Mouse (Mus musculus): ENCODE results near the gene Actr2. TPM values are rescaled to one million over a fixed set of nuclear protein-coding genes. Genes with fewer than 3 reads are reported as not detected.
"Not testable (repeated sequence)": the region's sequence is repeated elsewhere in the genome, so short reads cannot be mapped to it uniquely, and the experiment has no call there.

Gene Actr2
- polyA plus RNA-seq, 1 experiment from 2014 or later: 58.1 TPM

- not testable (repeated sequence) for H3K4me1 ChIP-seq (ENCODE audit: control insufficient read depth, insufficient read depth, low read length); DNase-seq (ENCODE audit: low spot score); H3K27ac ChIP-seq (replicated peaks; ENCODE audit: low read depth, low read length); ATAC-seq (ENCODE audit: insufficient number of reproducible peaks, low FRiP score, low TSS enrichment, low read depth); H3K36me3 ChIP-seq (ENCODE audit: control insufficient read depth, insufficient read depth, low read length); H3K9ac ChIP-seq (ENCODE audit: low read length); H3K4me3 ChIP-seq (ENCODE audit: low read depth, low read length); H3K27me3 ChIP-seq (ENCODE audit: control insufficient read depth, insufficient read depth, low read length); H3K9me3 ChIP-seq (ENCODE audit: control insufficient read depth, low read length); H3K4me2 ChIP-seq (ENCODE audit: low read depth, severe bottlenecking)
- 94% methylated on average over 4 of the region's 4 CpGs for WGBS
Observed at GRCm38 (mm10) chr11:20143687-20144086, 31.0 kb upstream of the Actr2 start.

- ATAC-seq (ENCODE audit: insufficient number of reproducible peaks, low FRiP score, low TSS enrichment, low read depth): no peak
Observed at GRCm38 (mm10) chr11:20142516-20142915, 29.8 kb upstream of the Actr2 start.

GRCm38 (mm10) chr11:20140286-20140685, 27.6 kb upstream of the Actr2 start:
- H3K4me3 ChIP-seq (ENCODE audit: low read depth, low read length): no peak overlapping the region
- H3K36me3 ChIP-seq (ENCODE audit: control insufficient read depth, insufficient read depth, low read length): no peaks in the 10 kb centered on the region
- no peaks in the 10 kb centered on the region for H3K4me1 ChIP-seq (ENCODE audit: control insufficient read depth, insufficient read depth, low read length)
- ATAC-seq (ENCODE audit: insufficient number of reproducible peaks, low FRiP score, low TSS enrichment, low read depth) (no peak), DNase-seq (ENCODE audit: low spot score) (no peak)
- 89% methylated on average over 5 of the region's 5 CpGs for WGBS
- no peak overlapping the region for H3K27ac ChIP-seq (replicated peaks; ENCODE audit: low read depth, low read length)
- H3K27me3 ChIP-seq (ENCODE audit: control insufficient read depth, insufficient read depth, low read length): no peaks in the 10 kb centered on the region
- H3K9me3 ChIP-seq (ENCODE audit: control insufficient read depth, low read length): no peaks in the 10 kb centered on the region
- H3K9ac ChIP-seq (ENCODE audit: low read length): no peak overlapping the region
- no peak overlapping the region for H3K4me2 ChIP-seq (ENCODE audit: low read depth, severe bottlenecking)

More at GRCm38 (mm10) chr11:20142516-20142915, 29.8 kb upstream of the Actr2 start:
- no peak overlapping the region for H3K27ac ChIP-seq (replicated peaks; ENCODE audit: low read depth, low read length)
- no peaks in the 10 kb centered on the region for H3K9me3 ChIP-seq (ENCODE audit: control insufficient read depth, low read length)
- no peaks in the 10 kb centered on the region for H3K27me3 ChIP-seq (ENCODE audit: control insufficient read depth, insufficient read depth, low read length)
- H3K4me1 ChIP-seq (ENCODE audit: control insufficient read depth, insufficient read depth, low read length): no peaks in the 10 kb centered on the region
- H3K4me3 ChIP-seq (ENCODE audit: low read depth, low read length): no peak overlapping the region
- no peak for DNase-seq (ENCODE audit: low spot score)
- H3K36me3 ChIP-seq (ENCODE audit: control insufficient read depth, insufficient read depth, low read length): no peaks in the 10 kb centered on the region
- H3K4me2 ChIP-seq (ENCODE audit: low read depth, severe bottlenecking): no peak overlapping the region
- WGBS: 90% methylated on average over 5 of the region's 5 CpGs
- H3K9ac ChIP-seq (ENCODE audit: low read length): no peak overlapping the region

GRCm38 (mm10) chr11:20139711-20140110, 27.0 kb upstream of the Actr2 start:
- WGBS: 94% methylated on average over 2 of the region's 2 CpGs
- ATAC-seq (ENCODE audit: insufficient number of reproducible peaks, low FRiP score, low TSS enrichment, low read depth): no peak

DNA sequence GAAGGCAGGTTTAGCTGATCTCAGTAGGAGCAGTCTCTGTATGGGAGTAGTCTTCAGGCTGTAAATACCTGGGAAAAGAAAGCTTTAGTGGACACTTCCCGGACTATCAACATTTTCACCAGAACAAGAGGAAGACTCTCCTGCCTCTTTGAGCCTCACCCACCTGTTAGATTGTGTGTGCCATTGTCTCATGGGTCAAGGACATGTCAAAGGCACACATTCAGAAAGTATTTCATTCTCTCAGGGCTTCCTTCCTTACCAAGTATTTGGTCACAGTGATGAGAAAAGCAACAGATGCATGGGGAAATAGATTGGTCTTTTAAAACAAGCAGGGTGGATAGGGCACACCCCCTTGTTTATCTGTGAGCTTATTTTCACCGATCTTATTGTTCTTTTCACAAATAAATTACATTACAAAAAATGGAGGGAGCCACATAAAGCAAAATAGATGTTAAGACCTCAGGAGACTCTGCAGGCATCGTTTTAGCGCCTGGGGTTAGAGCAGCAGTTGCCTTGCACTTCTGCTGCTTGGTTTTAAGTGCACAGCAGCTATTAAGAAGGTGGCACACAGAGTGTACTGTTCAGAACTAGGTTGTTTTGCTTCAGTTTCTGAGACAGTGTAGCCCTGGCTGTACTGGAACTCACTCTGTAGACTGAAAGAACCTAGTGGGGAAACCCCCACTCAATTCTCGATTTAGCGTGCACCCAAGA, 25.9 kb upstream of the Actr2 start:
- no peak for ATAC-seq (ENCODE audit: insufficient number of reproducible peaks, low FRiP score, low TSS enrichment, low read depth)
- WGBS: 90% methylated on average over 6 of the region's 6 CpGs
- H3K9ac ChIP-seq (ENCODE audit: low read length): no peak overlapping the region

More at GRCm38 (mm10) chr11:20139711-20140110, 27.0 kb upstream of the Actr2 start:
- Histone ChIP-seq H3K9ac (ENCODE audit: low read length) (no peak overlapping the region), H3K36me3 (ENCODE audit: control insufficient read depth, insufficient read depth, low read length) (no peaks in the 10 kb centered on the region), H3K27ac (replicated peaks; ENCODE audit: low read depth, low read length) (no peak overlapping the region), H3K27me3 (ENCODE audit: control insufficient read depth, insufficient read depth, low read length) (no peaks in the 10 kb centered on the region), H3K4me1 (ENCODE audit: control insufficient read depth, insufficient read depth, low read length) (no peaks in the 10 kb centered on the region), H3K4me3 (ENCODE audit: low read depth, low read length) (no peak overlapping the region), H3K9me3 (ENCODE audit: control insufficient read depth, low read length) (no peaks in the 10 kb centered on the region), H3K4me2 (ENCODE audit: low read depth, severe bottlenecking) (no peak overlapping the region)
- DNase-seq (ENCODE audit: low spot score): no peak

DNA sequence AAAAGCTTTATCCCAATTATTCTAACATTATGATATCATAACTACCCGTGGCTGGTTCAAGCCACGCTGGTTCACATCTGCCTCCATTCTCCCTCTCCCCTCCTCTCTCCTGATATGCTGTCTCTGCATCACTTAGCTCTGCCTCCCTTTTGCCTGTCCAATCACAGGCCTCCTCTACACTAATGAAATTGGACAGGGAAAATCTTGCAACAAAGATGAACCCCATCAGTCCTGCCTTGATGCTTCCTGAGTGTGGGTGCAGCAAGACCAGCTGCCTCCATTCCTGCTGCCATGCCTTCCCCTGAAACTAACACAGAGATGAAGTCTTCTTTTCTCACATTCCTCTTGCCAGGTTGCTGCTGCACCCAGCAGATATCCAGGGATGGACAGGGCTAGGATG, 25.2 kb upstream of the Actr2 start:
- H3K4me3 ChIP-seq (ENCODE audit: low read depth, low read length): no peak overlapping the region
- DNase-seq (ENCODE audit: low spot score) (no peak), ATAC-seq (ENCODE audit: insufficient number of reproducible peaks, low FRiP score, low TSS enrichment, low read depth) (no peak)
- no peaks in the 10 kb centered on the region for H3K36me3 ChIP-seq (ENCODE audit: control insufficient read depth, insufficient read depth, low read length)
- WGBS: 92% methylated on average over 2 of the region's 2 CpGs
- H3K9me3 ChIP-seq (ENCODE audit: control insufficient read depth, low read length): no peaks in the 10 kb centered on the region
- H3K27ac ChIP-seq (replicated peaks; ENCODE audit: low read depth, low read length): no peak overlapping the region
- H3K27me3 ChIP-seq (ENCODE audit: control insufficient read depth, insufficient read depth, low read length): no peaks in the 10 kb centered on the region
- no peaks in the 10 kb centered on the region for H3K4me1 ChIP-seq (ENCODE audit: control insufficient read depth, insufficient read depth, low read length)
- no peak overlapping the region for H3K4me2 ChIP-seq (ENCODE audit: low read depth, severe bottlenecking)
- H3K9ac ChIP-seq (ENCODE audit: low read length): no peak overlapping the region

More for the DNA sequence above, 25.9 kb upstream of the Actr2 start:
- H3K9me3 ChIP-seq (ENCODE audit: control insufficient read depth, low read length): no peaks in the 10 kb centered on the region
- no peak for DNase-seq (ENCODE audit: low spot score)
- no peak overlapping the region for H3K27ac ChIP-seq (replicated peaks; ENCODE audit: low read depth, low read length)
- H3K4me3 ChIP-seq (ENCODE audit: low read depth, low read length): no peak overlapping the region
- H3K36me3 ChIP-seq (ENCODE audit: control insufficient read depth, insufficient read depth, low read length): no peaks in the 10 kb centered on the region
- no peaks in the 10 kb centered on the region for H3K27me3 ChIP-seq (ENCODE audit: control insufficient read depth, insufficient read depth, low read length)
- no peaks in the 10 kb centered on the region for H3K4me1 ChIP-seq (ENCODE audit: control insufficient read depth, insufficient read depth, low read length)
- H3K4me2 ChIP-seq (ENCODE audit: low read depth, severe bottlenecking): no peak overlapping the region

- no peaks in the 10 kb centered on the region for H3K9me3 ChIP-seq (ENCODE audit: control insufficient read depth, low read length)
- H3K27me3 ChIP-seq (ENCODE audit: control insufficient read depth, insufficient read depth, low read length): no peaks in the 10 kb centered on the region
- H3K4me3 ChIP-seq (ENCODE audit: low read depth, low read length): no peak overlapping the region
- DNase-seq (ENCODE audit: low spot score) (no peak), ATAC-seq (ENCODE audit: insufficient number of reproducible peaks, low FRiP score, low TSS enrichment, low read depth) (no peak)
- H3K4me1 ChIP-seq (ENCODE audit: control insufficient read depth, insufficient read depth, low read length): no peaks in the 10 kb centered on the region
- WGBS: 87% methylated on average over 6 of the region's 6 CpGs
- H3K36me3 ChIP-seq (ENCODE audit: control insufficient read depth, insufficient read depth, low read length): no peaks in the 10 kb centered on the region
- H3K27ac ChIP-seq (replicated peaks; ENCODE audit: low read depth, low read length): no peak overlapping the region
- H3K9ac ChIP-seq (ENCODE audit: low read length): no peak overlapping the region
- H3K4me2 ChIP-seq (ENCODE audit: low read depth, severe bottlenecking): no peak overlapping the region
Observed at GRCm38 (mm10) chr11:20136314-20136713, 23.6 kb upstream of the Actr2 start.

DNA sequence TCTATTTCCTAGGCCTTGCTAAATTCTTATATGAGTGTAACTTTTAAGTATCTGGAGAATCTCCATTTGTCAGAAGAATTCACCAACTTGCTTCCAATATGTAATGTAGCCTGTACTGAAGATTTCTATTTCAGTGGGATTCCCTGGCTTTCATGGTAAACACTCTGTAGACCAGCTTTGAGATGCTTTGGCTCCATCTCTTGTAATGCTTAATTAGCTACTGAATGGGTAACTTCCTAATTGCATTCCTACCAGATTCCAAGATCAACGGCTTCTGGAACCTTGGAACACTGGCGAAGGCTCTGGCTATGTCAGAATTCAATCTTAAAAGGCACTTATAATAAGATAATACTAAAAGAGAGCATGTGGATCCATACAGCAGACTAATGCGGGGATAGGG, 22.2 kb upstream of the Actr2 start:
- not testable (repeated sequence) for H3K4me3 ChIP-seq (ENCODE audit: low read depth, low read length); H3K4me2 ChIP-seq (ENCODE audit: low read depth, severe bottlenecking); H3K4me1 ChIP-seq (ENCODE audit: control insufficient read depth, insufficient read depth, low read length); ATAC-seq (ENCODE audit: insufficient number of reproducible peaks, low FRiP score, low TSS enrichment, low read depth); H3K27me3 ChIP-seq (ENCODE audit: control insufficient read depth, insufficient read depth, low read length); H3K27ac ChIP-seq (replicated peaks; ENCODE audit: low read depth, low read length); H3K9me3 ChIP-seq (ENCODE audit: control insufficient read depth, low read length); H3K9ac ChIP-seq (ENCODE audit: low read length); H3K36me3 ChIP-seq (ENCODE audit: control insufficient read depth, insufficient read depth, low read length); DNase-seq (ENCODE audit: low spot score)
- WGBS: 77% methylated on average over 3 of the region's 3 CpGs

DNA sequence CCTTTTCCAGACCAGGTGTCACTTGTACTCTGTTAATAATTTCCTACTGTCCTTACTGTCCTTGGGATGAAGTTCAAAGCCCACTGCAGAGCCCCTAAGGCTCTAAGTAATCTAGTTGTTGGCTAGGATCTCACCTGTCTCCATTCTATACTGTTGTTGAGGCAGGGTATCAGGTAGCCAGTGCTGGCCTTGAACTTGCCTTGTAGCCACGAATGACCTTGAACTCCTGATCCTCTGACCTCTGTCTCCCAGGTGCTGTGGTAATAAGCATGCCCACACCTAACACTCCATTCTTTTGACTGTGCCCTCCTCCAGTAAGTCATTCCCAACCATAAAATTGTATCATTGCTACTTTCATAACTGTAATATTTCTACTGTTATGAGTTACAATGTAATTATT, 21.0 kb upstream of the Actr2 start:
- Histone ChIP-seq H3K4me2 (ENCODE audit: low read depth, severe bottlenecking) (no peak overlapping the region), H3K9ac (ENCODE audit: low read length) (no peak overlapping the region), H3K9me3 (ENCODE audit: control insufficient read depth, low read length) (no peaks in the 10 kb centered on the region), H3K27ac (replicated peaks; ENCODE audit: low read depth, low read length) (no peak overlapping the region), H3K4me1 (ENCODE audit: control insufficient read depth, insufficient read depth, low read length) (no peaks in the 10 kb centered on the region), H3K4me3 (ENCODE audit: low read depth, low read length) (no peak overlapping the region), H3K27me3 (ENCODE audit: control insufficient read depth, insufficient read depth, low read length) (no peaks in the 10 kb centered on the region), H3K36me3 (ENCODE audit: control insufficient read depth, insufficient read depth, low read length) (no peaks in the 10 kb centered on the region)
- WGBS: 83% methylated on average over 1 of the region's 1 CpGs
- DNase-seq (ENCODE audit: low spot score) (no peak), ATAC-seq (ENCODE audit: insufficient number of reproducible peaks, low FRiP score, low TSS enrichment, low read depth) (no peak)
